Comparison of ENCODE assay signal across 8 mouse cellular contexts in the genomic region with DNA sequence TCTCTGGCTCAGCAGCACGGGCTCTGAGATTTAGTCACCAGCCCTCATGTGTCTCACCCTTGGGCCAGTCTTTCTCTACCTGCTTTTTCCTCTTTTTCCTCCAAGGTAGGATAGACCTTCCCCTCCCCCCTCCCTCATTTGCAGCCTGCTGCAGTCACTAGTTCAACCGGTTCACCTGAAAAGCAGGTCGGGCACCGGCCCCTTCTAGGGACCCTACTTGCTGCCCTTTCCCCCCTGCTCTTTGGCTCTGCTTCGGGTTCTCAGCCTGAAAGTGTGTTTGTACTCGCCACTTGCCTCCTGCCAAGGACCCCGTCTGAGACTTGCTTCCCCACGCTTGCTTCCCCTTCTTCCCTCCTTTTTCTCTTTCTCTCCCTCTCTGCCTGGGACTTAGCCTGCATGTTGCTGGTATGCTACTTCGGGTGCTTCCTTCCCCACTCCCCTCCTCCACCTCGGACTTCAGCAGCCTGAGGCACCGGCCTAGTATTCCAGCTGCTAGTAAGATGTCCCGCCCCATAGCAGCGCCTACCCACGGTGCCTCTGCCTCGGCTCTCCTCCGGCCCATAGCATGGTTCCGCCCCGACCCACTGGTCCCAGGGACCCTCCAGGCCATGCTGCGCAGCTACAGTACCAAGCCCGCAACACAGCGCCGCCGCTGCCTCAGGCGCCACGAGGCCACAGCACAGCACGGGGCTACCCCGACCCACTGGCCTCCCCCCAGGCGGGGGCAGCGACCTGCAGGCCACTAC. TPM values are rescaled to one million over a fixed set of nuclear protein-coding genes. Genes with fewer than 3 reads are reported as not detected.
DNase-seq lines count a peak whose midpoint lies in the region; ATAC-seq and TF ChIP-seq lines count a peak whose summit lies in the region.

No protein-coding gene starts in this region.

- DNase-seq in adrenal gland, adult 2 months = peak; percentile 11
- no peak for DNase-seq in adrenal gland, postnatal 4 days (ENCODE audit: low spot score in 2 of 2)
- peak; percentile 51 for DNase-seq in embryonic facial prominence, embryonic 14.5 days (ENCODE audit: low spot score)
- peak; percentile 61 for DNase-seq in midbrain, embryonic 14.5 days
- peak; percentile 4 for DNase-seq in thymus, postnatal 14 days

- H3K4me3 ChIP-seq in E14TG2a.4 (replicated peaks; ENCODE audit: low read length) = 0 out of 2 replicates have a peak overlapping the region, but pooled peaks have one; percentile 35
- peak overlapping the region; percentile 37 for H3K4me3 ChIP-seq in embryonic facial prominence, embryonic 14.5 days (ENCODE audit: low read depth, low read length)
- peak overlapping the region; percentile 37 for H3K4me3 ChIP-seq in limb, embryonic 13.5 days
- H3K4me3 ChIP-seq in midbrain, embryonic 14.5 days (replicated peaks; ENCODE audit: low read depth, low read length) = peak overlapping the region; percentile 35

- H3K27ac ChIP-seq in embryonic facial prominence, embryonic 14.5 days (replicated peaks; ENCODE audit: low read depth, low read length) = no peak overlapping the region; the same call in 1 of the 2 replicates
- H3K27ac ChIP-seq in limb, embryonic 13.5 days = no peak overlapping the region
- no peak overlapping the region for H3K27ac ChIP-seq in midbrain, embryonic 14.5 days (replicated peaks; ENCODE audit: low read depth, low read length)

- H3K4me1 ChIP-seq in E14TG2a.4 (replicated peaks; ENCODE audit: low read depth, low read length) = peaks cover 7% of the 10 kb centered on the region; the same call in 1 of the 2 replicates
- H3K4me1 ChIP-seq in embryonic facial prominence, embryonic 14.5 days (ENCODE audit: control insufficient read depth, insufficient read depth, low read length) = no peaks in the 10 kb centered on the region
- H3K4me1 ChIP-seq in limb, embryonic 13.5 days = no peaks in the 10 kb centered on the region
- no peaks in the 10 kb centered on the region for H3K4me1 ChIP-seq in midbrain, embryonic 14.5 days (ENCODE audit: control insufficient read depth, insufficient read depth, low read length)

- ATAC-seq in embryonic facial prominence, embryonic 14.5 days (ENCODE audit: low read depth) = peak; percentile 89
- peak; percentile 76 to 77 for ATAC-seq in hematopoietic stem cell, adult 5-6 weeks (replicated peaks in 1 of 2; ENCODE audit: insufficient read depth in 1 of 2, low FRiP score in 2 of 2, low TSS enrichment in 1 of 2, low read depth in 1 of 2, poor library complexity in 2 of 2, severe bottlenecking in 2 of 2)
- peak; percentile 88 for ATAC-seq in limb, embryonic 13.5 days (ENCODE audit: low FRiP score, low read depth)
- ATAC-seq in midbrain, embryonic 14.5 days (ENCODE audit: low FRiP score, low TSS enrichment) = peak; percentile 64

- peak overlapping the region; percentile 56 for H3K4me2 ChIP-seq in embryonic facial prominence, embryonic 14.5 days (ENCODE audit: low read depth, low read length)
- H3K4me2 ChIP-seq in limb, embryonic 13.5 days (replicated peaks) = peak overlapping the region; percentile 58
- peak overlapping the region; percentile 61 for H3K4me2 ChIP-seq in midbrain, embryonic 14.5 days (ENCODE audit: low read length)

- H3K9me3 ChIP-seq in E14TG2a.4 (ENCODE audit: low read length) = no peaks in the 10 kb centered on the region
- no peaks in the 10 kb centered on the region for H3K9me3 ChIP-seq in embryonic facial prominence, embryonic 14.5 days (ENCODE audit: control insufficient read depth, low read length)
- no peaks in the 10 kb centered on the region for H3K9me3 ChIP-seq in limb, embryonic 13.5 days
- no peaks in the 10 kb centered on the region for H3K9me3 ChIP-seq in midbrain, embryonic 14.5 days (ENCODE audit: control insufficient read depth, low read length)

- H3K36me3 ChIP-seq in E14TG2a.4 (ENCODE audit: insufficient read depth, low read length) = no peaks in the 10 kb centered on the region
- H3K36me3 ChIP-seq in embryonic facial prominence, embryonic 14.5 days (ENCODE audit: control insufficient read depth, insufficient read depth, low read length) = no peaks in the 10 kb centered on the region
- no peaks in the 10 kb centered on the region for H3K36me3 ChIP-seq in limb, embryonic 13.5 days
- H3K36me3 ChIP-seq in midbrain, embryonic 14.5 days (ENCODE audit: control insufficient read depth, insufficient read depth, low read length) = no peaks in the 10 kb centered on the region

- H3K9ac ChIP-seq in embryonic facial prominence, embryonic 14.5 days (ENCODE audit: low read depth, low read length) = peak overlapping the region; percentile 61
- peak overlapping the region; percentile 61 for H3K9ac ChIP-seq in limb, embryonic 13.5 days
- H3K9ac ChIP-seq in midbrain, embryonic 14.5 days (replicated peaks; ENCODE audit: low read length) = peak overlapping the region; percentile 52

- no peak for TF ChIP-seq CTCF in E14TG2a.4 (conservative IDR thresholded peaks at IDR 0.05; ENCODE audit: low read length)

- 18% methylated on average over 29 of the region's 29 CpGs for WGBS in embryonic facial prominence, embryonic 14.5 days
- WGBS in limb, embryonic 13.5 days = 11% methylated on average over 29 of the region's 29 CpGs
- WGBS in midbrain, embryonic 14.5 days = 18% methylated on average over 29 of the region's 29 CpGs

- peaks cover 6% of the 10 kb centered on the region; the same call in 1 of the 2 replicates for H3K27me3 ChIP-seq in E14TG2a.4 (ENCODE audit: insufficient read depth, low read length)
- peaks cover 7% of the 10 kb centered on the region; the same call in 1 of the 2 replicates for H3K27me3 ChIP-seq in embryonic facial prominence, embryonic 14.5 days (replicated peaks; ENCODE audit: control insufficient read depth, insufficient read depth, low read length)
- peaks cover 30% of the 10 kb centered on the region for H3K27me3 ChIP-seq in limb, embryonic 13.5 days
- no peaks in the 10 kb centered on the region; the same call in 1 of the 2 replicates for H3K27me3 ChIP-seq in midbrain, embryonic 14.5 days (ENCODE audit: control insufficient read depth, insufficient read depth, low read length)

RNA-seq across cellular contexts. Expression of a gene that starts 36.2 kb away (rescaled TPM):
- 1 to 10 TPM; 1.1 to 1.3 TPM for total RNA-seq in adrenal gland, adult 2 months (2021)
- 0.39 and 0.66 TPM in 2 replicates for polyA plus RNA-seq in adrenal gland, adult 2 months (2012; rRNA removed)
- total RNA-seq in adrenal gland, postnatal 4 days (2021) = 1 to 10 TPM; 4.5 to 5.1 TPM
- 12.9 and 13.7 TPM in 2 replicates for polyA plus RNA-seq in embryonic facial prominence, embryonic 14.5 days (2014; fragmentation: Nextera tagmentation; extraction: Ambion mirVana)
- 0.50 and 1.4 TPM in 2 replicates for total RNA-seq in hematopoietic stem cell, adult 5-6 weeks (2017)
- polyA plus RNA-seq in limb, embryonic 13.5 days (2015; fragmentation: Nextera tagmentation; extraction: Ambion mirVana) = 12.7 and 13.1 TPM in 2 replicates
- 2.9 and 3.4 TPM in 2 replicates for polyA plus RNA-seq in midbrain, embryonic 14.5 days (2014; fragmentation: Nextera tagmentation; extraction: Ambion mirVana)

Comparison
In these comparisons a context has a peak if more than half of its experiments do, and no peak if none do; other contexts are left out.
1. DNase-seq: peak in adrenal gland, adult 2 months (single experiment), embryonic facial prominence, embryonic 14.5 days (single experiment), midbrain, embryonic 14.5 days (single experiment) and thymus, postnatal 14 days (single experiment); none in adrenal gland, postnatal 4 days (0 of 2).
2. Peak in every context shown above with its lines, with median percentiles within 50 percentile points of each other: H3K4me3 ChIP-seq, ATAC-seq, H3K4me2 ChIP-seq and H3K9ac ChIP-seq.